Mouse (Mus musculus) layer of hippocampus, adult 9-11 months (tissue): ENCODE results near the gene Ramp1.

Source experiments
- DNase-seq: peaks from one replicate; pipeline ENCODE4 v3.0.0; 2022

Ramp1 gene

GRCm38 (mm10) chr1:91179533-91180173, at the start of gene Ramp1:
Gene Ramp1 (plus strand): TSS chr1:91179822.
- DNase-seq, result peak; percentile 61

GRCm38 (mm10) chr1:91137036-91137435, 42.6 kb upstream of the Ramp1 start:
- no peak for DNase-seq

GRCm38 (mm10) chr1:91144813-91145212, 34.8 kb upstream of the Ramp1 start, which contains the start of gene Rbm44:
Gene Rbm44 (plus strand): TSS chr1:91145089.
- DNase-seq, result no peak

- DNase-seq, result no peak
These were observed 28.1 kb upstream of the Ramp1 start for GRCm38 (mm10) chr1:91151509-91151908.

- no peak for DNase-seq
These were observed 12.8 kb upstream of the Ramp1 start for GRCm38 (mm10) chr1:91166798-91167197.

GRCm38 (mm10) chr1:91169157-91169556, 10.5 kb upstream of the Ramp1 start:
- DNase-seq, result no peak

GRCm38 (mm10) chr1:91174796-91175195, 4.8 kb upstream of the Ramp1 start:
- DNase-seq, result no peak

GRCm38 (mm10) chr1:91176026-91176425, 3.6 kb upstream of the Ramp1 start:
- no peak for DNase-seq

GRCm38 (mm10) chr1:91176871-91177270, 2.8 kb upstream of the Ramp1 start:
- DNase-seq, result no peak

GRCm38 (mm10) chr1:91179086-91179485, 536 bp upstream of the Ramp1 start:
- DNase-seq, result peak; percentile 83

GRCm38 (mm10) chr1:91180174-91180565, 548 bp downstream of the Ramp1 start:
- DNase-seq, result no peak

- DNase-seq, result no peak
These were observed 1.1 kb downstream of the Ramp1 start for GRCm38 (mm10) chr1:91180723-91181122.

- DNase-seq, result no peak
These were observed 1.6 kb downstream of the Ramp1 start for GRCm38 (mm10) chr1:91181261-91181660.

- DNase-seq, result no peak
These were observed 2.3 kb downstream of the Ramp1 start for GRCm38 (mm10) chr1:91181784-91182450.

GRCm38 (mm10) chr1:91183305-91183704, 3.7 kb downstream of the Ramp1 start:
- DNase-seq, result no peak

- DNase-seq, result no peak
These were observed 7.1 kb downstream of the Ramp1 start for GRCm38 (mm10) chr1:91186677-91187076.

- DNase-seq, result no peak
These were observed 7.7 kb downstream of the Ramp1 start for GRCm38 (mm10) chr1:91187315-91187714.

- no peak for DNase-seq
These were observed 8.4 kb downstream of the Ramp1 start for GRCm38 (mm10) chr1:91187786-91188640.

- peak; percentile 57 for DNase-seq
These were observed 9.3 kb downstream of the Ramp1 start for GRCm38 (mm10) chr1:91188851-91189460.

- DNase-seq, result no peak
These were observed 12.6 kb downstream of the Ramp1 start for GRCm38 (mm10) chr1:91192184-91192583.

GRCm38 (mm10) chr1:91193242-91193641, 13.6 kb downstream of the Ramp1 start:
- no peak for DNase-seq

GRCm38 (mm10) chr1:91193680-91194079, 14.1 kb downstream of the Ramp1 start:
- no peak for DNase-seq

- DNase-seq, result peak; percentile 71
These were observed 20.2 kb downstream of the Ramp1 start for GRCm38 (mm10) chr1:91199793-91200192.
